Mouse (Mus musculus) neural tube, embryonic 15.5 days (tissue): ENCODE results near the gene Acads. TPM values are rescaled to one million over a fixed set of nuclear protein-coding genes. Genes with fewer than 3 reads are reported as not detected.
"Not testable (repeated sequence)": the region's sequence is repeated elsewhere in the genome, so short reads cannot be mapped to it uniquely, and the experiment has no call there.

Experiments used
- ATAC-seq: fragments of 200-750 bp; cut with Nextera tagmentation; 2 replicates; pipeline ENCODE4 v1.8.0; 2017; ENCODE audit warnings: mild to moderate bottlenecking, moderate TSS enrichment, moderate library complexity; ENCODE audit not compliant: low FRiP score
- H3K27ac ChIP-seq: fragments of 300-500 bp; sonication (generic); replicated peaks from 2 replicates; pipeline ENCODE4 v1.5.1; 2015; ENCODE audit warnings: mild to moderate bottlenecking, inconsistent platforms
- H3K27me3 ChIP-seq: fragments of 300-500 bp; sonication (generic); replicated peaks from 2 replicates; pipeline ENCODE4 v1.6.1; 2015; ENCODE audit warnings: inconsistent platforms
- H3K36me3 ChIP-seq: fragments of 300-500 bp; sonication (generic); 2 replicates; pipeline ENCODE4 v1.6.1; 2015; ENCODE audit warnings: inconsistent platforms
- H3K4me1 ChIP-seq: fragments of 300-500 bp; sonication (generic); 2 replicates; pipeline ENCODE4 v1.6.1; 2015; ENCODE audit warnings: inconsistent platforms
- H3K4me2 ChIP-seq: fragments of 300-500 bp; sonication (generic); 2 replicates; pipeline ENCODE4 v1.6.1; 2015; ENCODE audit warnings: inconsistent platforms, mild to moderate bottlenecking, moderate library complexity
- H3K4me3 ChIP-seq: fragments of 300-500 bp; sonication (generic); replicated peaks from 2 replicates; pipeline ENCODE4 v1.5.1; 2015; ENCODE audit warnings: mild to moderate bottlenecking, inconsistent platforms
- H3K9ac ChIP-seq: fragments of 300-500 bp; sonication (generic); replicated peaks from 2 replicates; pipeline ENCODE4 v1.6.1; 2015; ENCODE audit warnings: mild to moderate bottlenecking, inconsistent platforms
- H3K9me3 ChIP-seq: fragments of 300-500 bp; sonication (generic); replicated peaks from 2 replicates; pipeline ENCODE4 v1.6.1; 2016; ENCODE audit warnings: inconsistent platforms
- WGBS: fragments of 180-500 bp; shearing (Covaris S2); methylation state at CpG from one replicate; pipeline ENCODE4 v1.1.7; 2015; ENCODE audit warnings: mixed read lengths; 5-methylcytosine and 5-hydroxymethylcytosine counted together
- polyA plus RNA-seq: library from polyadenylated mRNA; unstranded; fragments of >200 nt; fragmentation: Nextera tagmentation; extraction: Ambion mirVana; gene quantifications from 2 replicates; pipeline ENCODE4 v1.2.1, GENCODE M21; 2015

Gene Acads
- polyA plus RNA-seq, 1 experiment from 2014 or later = 22.2 TPM

DNA sequence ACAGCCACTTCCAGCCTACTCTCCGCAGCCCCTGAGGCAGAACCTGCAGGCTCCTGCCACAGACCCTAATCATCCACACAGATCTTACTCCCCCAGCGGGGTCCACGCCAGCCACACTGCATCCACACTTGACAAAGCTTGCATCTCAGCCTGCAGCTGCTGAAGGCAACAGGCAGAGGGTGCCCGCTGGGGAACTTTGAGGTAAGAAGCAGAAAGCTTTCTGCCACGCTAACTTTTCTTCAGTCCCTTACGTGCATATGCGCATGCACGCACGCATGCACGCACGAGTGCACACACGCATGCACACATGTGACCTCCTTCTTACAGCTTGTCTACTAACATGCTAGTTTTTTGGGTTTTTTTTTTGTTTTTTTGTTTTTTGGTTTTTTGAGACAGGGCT lies 5.9 kb downstream of the Acads start:
- H3K27me3 ChIP-seq = no peaks in the 10 kb centered on the region
- no peaks in the 10 kb centered on the region for H3K4me1 ChIP-seq
- no peak overlapping the region for H3K27ac ChIP-seq
- no peak overlapping the region for H3K9ac ChIP-seq
- H3K9me3 ChIP-seq = no peaks in the 10 kb centered on the region
- H3K36me3 ChIP-seq = peaks cover 18% of the 10 kb centered on the region
- 93% methylated on average over 12 of the region's 12 CpGs for WGBS
- no peak overlapping the region for H3K4me3 ChIP-seq
- ATAC-seq = no peak
- no peak overlapping the region for H3K4me2 ChIP-seq

DNA sequence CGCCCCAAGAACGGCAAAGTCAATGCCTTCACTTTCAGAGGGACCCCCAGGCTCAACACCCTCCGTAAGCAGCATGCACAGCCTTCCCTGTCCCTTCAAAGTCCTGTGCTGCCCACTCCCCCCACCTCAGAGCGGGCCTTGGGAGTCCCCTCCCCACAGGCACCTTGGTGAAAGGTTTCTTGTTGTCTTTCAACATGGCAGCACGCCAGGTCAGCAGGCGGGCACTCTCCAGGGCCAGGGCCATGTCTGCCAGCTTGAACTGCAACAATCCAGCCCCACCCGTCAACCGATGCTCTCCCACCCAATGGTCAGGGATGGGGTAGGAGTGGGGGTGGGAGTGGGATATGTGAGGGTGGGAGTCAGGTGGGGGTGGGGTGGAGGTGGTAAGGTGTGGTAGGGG lies 8.0 kb downstream of the Acads start:
- Histone ChIP-seq H3K36me3 (peaks cover 14% of the 10 kb centered on the region), H3K4me1 (no peaks in the 10 kb centered on the region), H3K4me2 (no peak overlapping the region), H3K27ac (no peak overlapping the region), H3K4me3 (no peak overlapping the region), H3K9me3 (no peaks in the 10 kb centered on the region), H3K27me3 (no peaks in the 10 kb centered on the region), H3K9ac (no peak overlapping the region)
- WGBS = 89% methylated on average over 8 of the region's 8 CpGs
- no peak for ATAC-seq

DNA sequence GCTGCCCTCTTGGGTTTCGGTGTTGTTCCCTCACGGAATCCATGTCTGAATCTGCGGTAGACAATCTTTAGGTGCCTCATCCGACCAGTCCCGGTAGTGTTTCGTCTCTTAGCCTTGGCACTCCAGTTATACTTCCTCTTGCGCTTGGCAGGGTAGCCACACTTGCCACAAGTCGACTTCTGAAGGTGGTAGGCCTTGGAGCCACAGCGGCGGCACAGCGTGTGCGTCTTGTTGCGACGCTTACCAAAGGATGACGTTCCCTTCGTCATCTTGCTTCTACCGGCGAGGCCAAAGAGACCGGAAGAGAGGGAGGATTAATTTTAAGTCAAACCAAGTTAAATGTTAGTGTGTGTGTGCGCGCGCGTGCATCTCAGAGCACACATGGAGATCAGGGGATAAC lies 15.9 kb downstream of the Acads start:
- 96% methylated on average over 23 of the region's 23 CpGs for WGBS
- not testable (repeated sequence) for H3K4me1 ChIP-seq, H3K4me3 ChIP-seq, H3K9ac ChIP-seq, ATAC-seq, H3K27ac ChIP-seq, H3K9me3 ChIP-seq, H3K4me2 ChIP-seq, H3K27me3 ChIP-seq
- peaks cover 27% of the 10 kb centered on the region for H3K36me3 ChIP-seq

DNA sequence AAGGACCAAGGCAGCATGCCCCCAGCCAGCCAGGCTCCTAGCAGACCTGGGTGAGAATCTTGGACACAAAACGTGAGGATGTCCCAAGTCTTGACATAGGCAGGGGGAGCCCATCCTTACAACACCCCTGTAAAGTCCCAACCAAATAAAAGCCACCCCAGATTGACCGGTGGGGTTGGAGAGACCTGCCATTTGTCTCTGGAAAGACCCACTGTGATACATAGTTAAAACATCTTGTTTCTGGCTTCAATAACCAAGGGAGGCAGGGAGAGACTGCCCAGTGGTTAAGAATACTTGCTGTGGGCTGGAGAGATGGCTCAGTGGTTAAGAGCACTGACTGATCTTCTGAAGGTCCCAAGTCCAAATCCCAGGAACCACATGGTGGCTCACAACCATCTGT lies 16.9 kb downstream of the Acads start:
- H3K9me3 ChIP-seq = no peaks in the 10 kb centered on the region
- 90% methylated on average over 2 of the region's 2 CpGs for WGBS
- H3K4me3 ChIP-seq = no peak overlapping the region
- H3K9ac ChIP-seq = no peak overlapping the region
- H3K4me2 ChIP-seq = no peak overlapping the region
- ATAC-seq = no peak
- H3K27ac ChIP-seq = no peak overlapping the region
- no peaks in the 10 kb centered on the region for H3K27me3 ChIP-seq
- H3K4me1 ChIP-seq = no peaks in the 10 kb centered on the region
- H3K36me3 ChIP-seq = peaks cover 37% of the 10 kb centered on the region

DNA sequence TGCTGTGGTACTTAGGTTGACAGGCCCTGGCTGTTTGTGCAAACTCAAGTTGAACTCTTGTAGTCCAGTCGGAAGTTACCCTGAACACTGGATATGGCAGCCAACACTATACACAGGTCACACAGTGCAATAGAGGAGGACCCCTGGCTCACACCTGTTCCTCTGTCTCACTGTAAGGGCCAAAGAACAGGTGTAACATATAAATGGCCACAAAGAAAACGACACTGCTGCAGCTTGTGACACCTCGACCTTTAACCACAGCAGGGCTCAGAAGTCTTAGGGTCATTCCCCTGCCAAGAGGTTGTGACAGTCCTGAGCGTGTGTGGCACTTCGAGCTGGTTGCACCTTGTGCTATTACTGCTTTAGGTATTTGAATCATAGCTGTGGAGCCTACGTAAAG lies 18.7 kb downstream of the Acads start:
- H3K36me3 ChIP-seq = peaks cover 55% of the 10 kb centered on the region
- H3K4me1 ChIP-seq = no peaks in the 10 kb centered on the region
- no peak overlapping the region for H3K4me3 ChIP-seq
- ATAC-seq = no peak
- no peaks in the 10 kb centered on the region for H3K9me3 ChIP-seq
- H3K4me2 ChIP-seq = no peak overlapping the region
- WGBS = 86% methylated on average over 6 of the region's 6 CpGs
- no peak overlapping the region for H3K9ac ChIP-seq
- H3K27ac ChIP-seq = no peak overlapping the region
- H3K27me3 ChIP-seq = no peaks in the 10 kb centered on the region

DNA sequence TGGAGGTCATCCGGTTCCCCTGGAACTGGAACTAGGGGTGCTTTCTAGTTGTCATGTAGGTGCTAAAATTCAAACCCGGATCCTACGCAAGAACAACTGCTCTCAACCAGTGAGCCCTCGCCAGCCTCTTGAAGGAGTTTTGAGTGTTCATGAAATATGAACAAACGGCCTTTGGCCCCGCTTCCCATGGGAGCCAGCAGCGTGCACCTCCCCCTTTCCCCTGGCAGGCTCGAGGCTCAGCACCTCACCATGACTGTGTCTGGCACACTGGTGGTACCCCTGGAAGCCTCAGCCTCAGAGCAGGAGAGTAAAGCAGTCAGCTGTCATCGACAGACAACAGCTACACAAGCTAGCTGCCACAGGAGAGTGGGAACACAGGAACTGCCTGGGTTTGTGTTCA lies 19.2 kb downstream of the Acads start:
- 91% methylated on average over 9 of the region's 9 CpGs for WGBS
- H3K4me1 ChIP-seq = no peaks in the 10 kb centered on the region

DNA sequence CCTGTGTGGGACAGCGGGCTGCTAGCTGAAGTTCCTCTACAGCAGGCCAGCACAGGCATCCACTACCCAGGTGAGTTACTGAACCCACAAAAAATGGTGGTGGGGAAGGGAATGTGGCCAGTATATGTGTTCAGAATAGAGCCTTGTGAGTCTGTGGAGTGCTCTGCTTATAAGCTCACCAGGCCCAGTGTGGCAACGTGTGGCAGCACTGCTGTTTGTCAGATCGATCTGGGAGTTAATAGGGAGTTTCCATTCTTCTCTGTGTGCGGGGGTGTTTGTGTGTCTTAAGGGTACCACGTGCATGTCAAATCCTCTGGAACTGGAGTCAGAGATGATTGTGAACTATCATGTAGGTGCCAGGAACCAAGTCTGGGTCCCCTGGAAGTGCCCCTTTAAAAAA lies 19.6 kb downstream of the Acads start:
- ATAC-seq = no peak
- H3K9ac ChIP-seq = no peak overlapping the region
- 86% methylated on average over 5 of the region's 5 CpGs for WGBS
- peaks cover 63% of the 10 kb centered on the region for H3K36me3 ChIP-seq
- H3K9me3 ChIP-seq = no peaks in the 10 kb centered on the region
- no peak overlapping the region for H3K4me2 ChIP-seq
- H3K4me1 ChIP-seq = no peaks in the 10 kb centered on the region
- H3K4me3 ChIP-seq = no peak overlapping the region
- no peaks in the 10 kb centered on the region for H3K27me3 ChIP-seq
- H3K27ac ChIP-seq = no peak overlapping the region

More for the DNA sequence above, 19.2 kb downstream of the Acads start:
- Histone ChIP-seq H3K27me3 (no peaks in the 10 kb centered on the region), H3K4me2 (no peak overlapping the region), H3K9me3 (no peaks in the 10 kb centered on the region), H3K36me3 (peaks cover 60% of the 10 kb centered on the region), H3K27ac (no peak overlapping the region), H3K9ac (no peak overlapping the region), H3K4me3 (no peak overlapping the region)
- ATAC-seq = no peak

DNA sequence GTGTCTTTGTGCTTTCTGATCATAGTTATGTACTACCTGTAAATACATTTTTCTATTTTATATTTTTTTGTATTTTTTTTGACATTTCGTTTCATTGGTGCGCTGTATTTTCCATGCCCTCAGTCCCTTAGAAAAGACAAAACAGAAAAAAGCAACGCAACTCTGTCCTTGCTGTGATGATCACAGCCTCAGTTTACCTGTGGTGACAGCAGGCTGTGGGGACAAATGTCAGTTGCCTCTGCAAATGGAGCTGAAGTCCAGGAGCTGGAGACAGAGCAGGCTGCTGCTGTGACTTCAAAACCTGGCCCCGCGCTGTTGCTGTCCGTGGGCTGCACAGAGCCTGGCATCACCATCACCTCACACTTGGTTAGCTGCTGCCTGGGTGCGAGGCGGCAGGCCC lies 21.0 kb downstream of the Acads start, which contains the start of gene Gm10401:
TSS of gene Gm10401 (minus strand) at position 101 of the 400 bp plus-strand sequence.
- Histone ChIP-seq H3K4me2 (no peak within 1 kb of the TSS), H3K36me3 (peaks cover 64% of the 10 kb centered on the region), H3K9ac (no peak within 1 kb of the TSS), H3K9me3 (no peaks in the 10 kb centered on the region), H3K27me3 (no peaks in the 10 kb centered on the region), H3K27ac (no peak within 1 kb of the TSS), H3K4me3 (no peak within 1 kb of the TSS), H3K4me1 (no peaks in the 10 kb centered on the region)
- 98% methylated on average over 8 of the region's 8 CpGs for WGBS
- no peak for ATAC-seq

DNA sequence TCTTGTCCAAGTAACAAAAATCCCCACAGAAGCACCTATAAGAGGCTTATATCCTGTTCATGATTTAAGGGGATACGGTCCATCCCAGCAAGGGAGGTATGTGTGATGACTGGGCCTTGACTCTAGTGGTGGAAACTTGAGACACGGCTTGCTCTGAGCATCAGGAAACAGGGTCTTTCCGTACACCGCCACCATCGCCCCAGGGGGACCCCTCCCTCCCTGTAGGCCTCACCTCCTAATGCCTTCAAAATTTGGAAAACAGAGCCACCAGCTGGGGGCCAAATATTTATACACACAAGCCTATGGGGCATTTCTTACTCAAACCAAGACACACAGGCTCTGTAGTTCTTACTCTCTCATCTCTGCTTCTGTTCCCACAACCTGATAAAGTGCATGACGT lies 27.4 kb downstream of the Acads start:
- Histone ChIP-seq H3K27ac (no peak overlapping the region), H3K27me3 (no peaks in the 10 kb centered on the region), H3K9ac (no peak overlapping the region), H3K4me3 (no peak overlapping the region), H3K4me2 (no peak overlapping the region), H3K4me1 (no peaks in the 10 kb centered on the region), H3K36me3 (peaks cover 73% of the 10 kb centered on the region), H3K9me3 (no peaks in the 10 kb centered on the region)
- 88% methylated on average over 6 of the region's 6 CpGs for WGBS
- no peak for ATAC-seq

DNA sequence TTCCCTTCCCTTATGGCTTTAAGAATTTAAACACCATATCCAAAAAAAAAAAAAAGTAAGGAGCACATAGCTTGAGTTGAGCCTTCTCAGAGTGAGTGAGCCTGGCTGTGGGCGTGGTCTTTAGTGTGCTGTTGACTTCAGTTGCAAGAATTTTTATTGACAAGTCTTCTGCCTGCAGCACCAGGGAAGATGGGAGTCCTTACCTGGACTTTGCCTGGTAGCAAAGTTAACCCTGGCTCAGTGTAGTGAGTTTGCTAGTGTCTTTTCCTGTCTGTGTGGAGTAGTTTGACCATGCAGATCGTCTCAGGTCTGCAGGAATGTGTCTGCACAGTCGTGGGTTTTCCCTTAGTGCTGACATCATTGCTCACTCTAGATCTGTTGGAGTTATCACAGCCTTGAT lies 28.1 kb downstream of the Acads start:
- Histone ChIP-seq H3K9me3 (no peaks in the 10 kb centered on the region), H3K9ac (no peak overlapping the region), H3K4me3 (no peak overlapping the region), H3K4me2 (no peak overlapping the region), H3K27ac (no peak overlapping the region), H3K36me3 (peaks cover 73% of the 10 kb centered on the region), H3K4me1 (no peaks in the 10 kb centered on the region), H3K27me3 (no peaks in the 10 kb centered on the region)
- ATAC-seq = no peak
- WGBS = 73% methylated on average over 3 of the region's 3 CpGs

DNA sequence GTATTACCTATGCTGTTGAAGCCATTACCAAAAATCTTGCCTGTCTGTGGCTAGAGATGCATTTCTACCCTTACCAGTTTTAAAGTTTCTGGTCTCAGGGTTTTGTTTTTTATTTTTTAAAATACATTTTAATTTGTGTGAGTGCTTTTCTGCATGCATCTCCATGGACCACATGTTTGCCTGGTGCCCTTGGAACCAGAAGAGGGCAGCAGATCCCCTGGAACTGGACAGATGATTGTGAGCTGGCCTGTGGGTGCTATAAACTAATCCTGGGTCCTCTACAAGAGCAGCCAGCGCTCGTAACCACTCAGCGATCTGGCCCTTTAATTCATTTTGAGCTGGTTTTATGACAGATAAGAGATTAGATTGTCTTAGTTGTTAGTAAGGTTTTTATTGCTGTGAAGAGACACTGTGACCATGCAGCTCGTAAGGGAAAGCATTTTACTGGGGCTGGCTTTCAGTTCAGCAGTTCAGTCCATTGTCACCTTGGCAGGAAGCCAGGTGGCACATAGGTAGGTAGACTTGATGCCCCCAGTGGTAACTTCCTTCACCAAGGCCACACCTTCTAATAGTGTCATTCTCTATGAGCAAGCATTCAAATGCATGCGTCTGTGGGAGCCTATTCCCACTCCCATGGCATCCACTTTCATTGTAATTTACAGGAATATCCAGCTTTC lies 29.4 kb downstream of the Acads start:
- no peak overlapping the region for H3K4me3 ChIP-seq
- no peaks in the 10 kb centered on the region for H3K9me3 ChIP-seq
- H3K9ac ChIP-seq = no peak overlapping the region
- no peak for ATAC-seq
- 76% methylated on average over 5 of the region's 5 CpGs for WGBS
- no peak overlapping the region for H3K4me2 ChIP-seq
- H3K27ac ChIP-seq = no peak overlapping the region
- H3K4me1 ChIP-seq = no peaks in the 10 kb centered on the region
- no peaks in the 10 kb centered on the region for H3K27me3 ChIP-seq
- H3K36me3 ChIP-seq = peaks cover 69% of the 10 kb centered on the region

DNA sequence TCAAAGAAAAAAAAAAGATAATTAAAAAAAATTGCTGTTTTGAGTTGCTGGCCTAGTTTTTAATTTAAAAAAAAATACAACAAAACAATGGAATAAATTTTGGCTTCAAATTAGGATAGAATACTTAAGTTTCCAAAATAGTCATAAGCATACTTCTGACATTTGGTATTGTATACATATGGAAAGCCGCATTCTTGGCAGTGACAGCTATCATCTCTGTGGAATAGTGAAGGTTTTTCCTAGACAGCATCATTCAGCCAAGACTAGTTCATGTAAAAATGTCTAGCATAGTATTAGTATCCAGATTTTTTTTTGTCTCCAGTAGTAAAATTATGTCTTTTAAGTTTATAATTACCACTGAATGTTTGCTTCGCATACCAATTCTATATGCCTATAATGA lies 33.5 kb downstream of the Acads start:
- 100% methylated on average over 2 of the region's 2 CpGs for WGBS
- ATAC-seq = no peak

More for the DNA sequence above, 33.5 kb downstream of the Acads start:
- H3K27ac ChIP-seq = no peak overlapping the region
- no peaks in the 10 kb centered on the region for H3K9me3 ChIP-seq
- H3K27me3 ChIP-seq = no peaks in the 10 kb centered on the region
- no peak overlapping the region for H3K9ac ChIP-seq
- H3K36me3 ChIP-seq = peaks cover 67% of the 10 kb centered on the region
- no peak overlapping the region for H3K4me2 ChIP-seq
- no peaks in the 10 kb centered on the region for H3K4me1 ChIP-seq
- H3K4me3 ChIP-seq = no peak overlapping the region
